Mouse (Mus musculus) C2C12 (cell line): ENCODE results near the gene Cir1. TPM values are rescaled to one million over a fixed set of nuclear protein-coding genes. Genes with fewer than 3 reads are reported as not detected.

Experiments
- H3K27me3 ChIP-seq: one replicate; pipeline ENCODE4 v1.6.1; 2011; ENCODE audit not compliant: control insufficient read depth, insufficient read depth, insufficient read length
- H3K36me3 ChIP-seq: one replicate; pipeline ENCODE4 v1.6.1; 2011; ENCODE audit not compliant: control insufficient read depth, insufficient read depth
- H3K4me3 ChIP-seq: one replicate; pipeline ENCODE4 v1.5.1; 2011; ENCODE audit warnings: mild to moderate bottlenecking, control low read depth; ENCODE audit not compliant: poor library complexity, insufficient read depth, severe bottlenecking
- H3K79me2 ChIP-seq: one replicate; pipeline ENCODE4 v1.6.1; 2011; ENCODE audit not compliant: control insufficient read depth, insufficient read depth
- H3K79me3 ChIP-seq: one replicate; pipeline ENCODE4 v1.6.1; 2011; ENCODE audit warnings: low read depth, control low read depth
- H3ac ChIP-seq: one replicate; pipeline ENCODE3; 2011; ENCODE audit warnings: low read depth; ENCODE audit not compliant: control insufficient read depth, insufficient read length
- CEBPB ChIP-seq: IDR thresholded peaks from one replicate; pipeline ENCODE4 v1.6.1; 2011; ENCODE audit warnings: low read depth, mild to moderate bottlenecking, control low read depth, moderate library complexity
- CTCF ChIP-seq: IDR thresholded peaks from one replicate; pipeline ENCODE4 v1.5.1; 2011; ENCODE audit not compliant: control insufficient read depth, insufficient read depth, insufficient read length
- FOSL1 ChIP-seq: IDR thresholded peaks from one replicate; pipeline ENCODE4 v1.8.0; 2011; ENCODE audit warnings: mild to moderate bottlenecking, low read length; ENCODE audit not compliant: poor library complexity, insufficient read depth, severe bottlenecking
- MAX ChIP-seq: IDR thresholded peaks from one replicate; pipeline ENCODE4 v1.6.1; 2011; ENCODE audit warnings: mild to moderate bottlenecking, control low read depth
- MYOD1 ChIP-seq: IDR thresholded peaks from one replicate; pipeline ENCODE4 v1.6.1; 2011; ENCODE audit warnings: low read depth; ENCODE audit not compliant: control insufficient read depth, insufficient read length
- MYOG ChIP-seq: IDR thresholded peaks from one replicate; pipeline ENCODE4 v1.6.1; 2011; ENCODE audit not compliant: control insufficient read depth, insufficient read length; ENCODE audit errors: extremely low read depth
- USF1 ChIP-seq: IDR thresholded peaks from one replicate; pipeline ENCODE4 v1.6.1; 2011; ENCODE audit warnings: low read depth, mild to moderate bottlenecking, control low read depth, moderate library complexity
- polyA plus RNA-seq: library from polyadenylated mRNA; unstranded; fragments of >200 nt; fragmentation: generic; extraction: Trizol; gene quantifications from one replicate; pipeline ENCODE4 v1.2.1, GENCODE M21; 2012; ENCODE audit warnings: missing spikeins

Cir1 gene
- polyA plus RNA-seq, 1 experiment = 3.4 TPM

GRCm38 (mm10) chr2:73277709-73278075 is 34.8 kb downstream of the Cir1 start:
- Histone ChIP-seq H3K4me3 (no peak overlapping the region), H3K36me3 (no peaks in the 10 kb centered on the region), H3ac (no peak overlapping the region), H3K79me2 (no peaks in the 10 kb centered on the region), H3K79me3 (no peaks in the 10 kb centered on the region), H3K27me3 (peaks cover 35% of the 10 kb centered on the region)
- TF ChIP-seq MAX (no peak), USF1 (no peak), CEBPB (no peak), FOSL1 (no peak), MYOD1 (no peak), CTCF (no peak), MYOG (no peak)

GRCm38 (mm10) chr2:73277021-73277708 is 35.3 kb downstream of the Cir1 start:
- H3K27me3 ChIP-seq = peaks cover 39% of the 10 kb centered on the region
- no peak overlapping the region for H3K4me3 ChIP-seq
- H3K36me3 ChIP-seq = no peaks in the 10 kb centered on the region
- no peaks in the 10 kb centered on the region for H3K79me3 ChIP-seq
- no peaks in the 10 kb centered on the region for H3K79me2 ChIP-seq
- H3ac ChIP-seq = no peak overlapping the region
- TF ChIP-seq USF1 = no peak
- TF ChIP-seq MYOG = no peak
- no peak for TF ChIP-seq CTCF
- TF ChIP-seq MAX = no peak
- TF ChIP-seq FOSL1 = no peak
- TF ChIP-seq MYOD1 = no peak
- TF ChIP-seq CEBPB = no peak

- H3K27me3 ChIP-seq = peaks cover 47% of the 10 kb centered on the region
- no peak overlapping the region for H3K4me3 ChIP-seq
Observed at GRCm38 (mm10) chr2:73276141-73276571, 36.3 kb downstream of the Cir1 start.

GRCm38 (mm10) chr2:73275261-73276040 is 37.0 kb downstream of the Cir1 start:
- no peak overlapping the region for H3K4me3 ChIP-seq
- no peak overlapping the region for H3ac ChIP-seq
- no peaks in the 10 kb centered on the region for H3K79me3 ChIP-seq
- no peaks in the 10 kb centered on the region for H3K79me2 ChIP-seq
- peaks cover 52% of the 10 kb centered on the region for H3K27me3 ChIP-seq
- TF ChIP-seq FOSL1 (no peak), CTCF (no peak), MYOD1 (no peak), USF1 (no peak), MAX (no peak), MYOG (no peak), CEBPB (no peak)
- H3K36me3 ChIP-seq = no peaks in the 10 kb centered on the region

More at GRCm38 (mm10) chr2:73276141-73276571, 36.3 kb downstream of the Cir1 start:
- TF ChIP-seq CEBPB (no peak), MYOD1 (no peak), FOSL1 (no peak), USF1 (no peak), MYOG (no peak), MAX (no peak), CTCF (no peak)
- no peak overlapping the region for H3ac ChIP-seq
- no peaks in the 10 kb centered on the region for H3K79me2 ChIP-seq
- no peaks in the 10 kb centered on the region for H3K79me3 ChIP-seq
- no peaks in the 10 kb centered on the region for H3K36me3 ChIP-seq

GRCm38 (mm10) chr2:73274119-73274920 is 38.2 kb downstream of the Cir1 start:
- Histone ChIP-seq H3ac (no peak overlapping the region), H3K4me3 (no peak overlapping the region), H3K36me3 (no peaks in the 10 kb centered on the region), H3K79me3 (no peaks in the 10 kb centered on the region), H3K27me3 (peaks cover 55% of the 10 kb centered on the region), H3K79me2 (no peaks in the 10 kb centered on the region)
- TF ChIP-seq MYOG (no peak), MYOD1 (no peak), FOSL1 (no peak), MAX (no peak), USF1 (no peak), CEBPB (no peak), CTCF (no peak)
